Mouse (Mus musculus) cerebellum, postnatal 36 days (tissue): ENCODE results near the gene Dusp10.

ENCODE experiments used
- DNase-seq, 2 experiments: peaks; one replicate each; pipeline ENCODE4 v3.0.0; 2021 to 2022; ENCODE audit warnings: mixed read lengths in 2 of 2

Dusp10 gene

GRCm38 (mm10) chr1:184013106-184013505, at the start of gene Dusp10:
TSS of gene Dusp10 (plus strand) at chr1:184013302.
- no peak for DNase-seq

GRCm38 (mm10) chr1:183965341-183965740, 47.8 kb upstream of the Dusp10 start:
- no peak for DNase-seq

- DNase-seq: no peak
Measured at GRCm38 (mm10) chr1:183969265-183969664, 43.8 kb upstream of the Dusp10 start.

- no peak for DNase-seq
Measured at GRCm38 (mm10) chr1:183979814-183980243, 33.3 kb upstream of the Dusp10 start.

GRCm38 (mm10) chr1:183982108-183982507, 31.0 kb upstream of the Dusp10 start:
- DNase-seq: peak in 1 of 2 experiments; percentile 3

- no peak for DNase-seq
Measured at GRCm38 (mm10) chr1:183987711-183988245, 25.3 kb upstream of the Dusp10 start.

GRCm38 (mm10) chr1:183991921-183992320, 21.2 kb upstream of the Dusp10 start:
- DNase-seq: no peak

- no peak for DNase-seq
Measured at GRCm38 (mm10) chr1:183997207-183997606, 15.9 kb upstream of the Dusp10 start.

DNA sequence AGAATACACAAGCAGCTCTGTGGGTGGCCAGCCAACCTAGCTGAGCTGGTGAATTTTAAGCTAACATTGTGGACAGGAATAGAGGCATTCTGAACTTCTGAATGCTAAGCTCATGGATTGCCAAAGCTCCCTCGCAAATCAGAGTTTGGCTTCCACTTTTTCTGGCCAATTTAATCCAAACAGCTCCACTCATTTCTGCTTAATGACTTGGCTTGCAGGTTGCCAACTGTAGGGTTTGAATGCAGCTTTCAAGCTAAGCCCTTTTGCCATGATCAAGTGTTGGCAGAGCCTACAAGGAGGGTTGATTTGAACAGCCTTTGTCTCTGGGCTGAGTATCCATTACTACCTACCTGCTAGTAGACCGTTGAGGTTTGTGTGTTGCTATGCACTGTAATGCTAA, 10.6 kb upstream of the Dusp10 start:
- DNase-seq: no peak

DNA sequence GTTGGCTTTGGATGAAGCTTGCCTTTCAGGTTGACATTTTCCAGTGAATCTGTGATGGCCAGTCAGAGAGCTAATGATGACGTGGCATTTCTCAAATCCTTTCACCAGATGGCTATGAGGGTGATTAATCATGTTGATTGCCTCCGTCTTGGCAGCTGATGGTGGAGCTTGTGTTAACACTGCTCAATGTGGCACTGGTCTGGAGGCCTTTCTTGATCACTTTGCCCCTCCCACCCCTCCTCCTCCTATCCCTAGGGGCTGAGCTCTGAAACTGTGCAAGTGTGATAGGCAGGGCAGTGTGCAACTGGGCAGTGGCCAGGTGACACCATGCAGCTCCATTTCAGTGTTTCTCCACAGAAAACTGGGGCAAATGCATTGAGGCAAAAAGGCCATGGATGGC, 8.8 kb upstream of the Dusp10 start:
- DNase-seq: no peak

GRCm38 (mm10) chr1:184005315-184006058, 7.6 kb upstream of the Dusp10 start:
- DNase-seq: no peak

DNA sequence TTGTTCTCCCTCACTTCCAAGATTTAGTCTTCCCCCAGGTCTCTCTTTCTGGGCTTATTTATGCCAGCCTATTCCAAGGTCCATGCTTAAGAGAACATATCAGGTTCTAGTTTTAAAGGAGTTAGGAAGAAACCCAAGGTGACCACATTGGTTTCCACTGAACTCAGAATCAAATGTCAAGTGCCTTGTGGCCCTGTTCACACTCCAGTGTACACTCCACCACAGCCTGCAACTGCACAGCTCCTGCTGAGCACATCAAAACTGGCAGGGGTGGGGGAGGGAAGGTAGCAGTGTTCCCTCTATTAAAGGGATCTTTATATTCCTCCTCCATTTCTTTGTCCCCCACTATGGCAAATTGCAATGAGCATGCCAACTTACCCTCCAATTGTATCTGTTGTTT, 7.0 kb upstream of the Dusp10 start:
- DNase-seq: no peak

DNA sequence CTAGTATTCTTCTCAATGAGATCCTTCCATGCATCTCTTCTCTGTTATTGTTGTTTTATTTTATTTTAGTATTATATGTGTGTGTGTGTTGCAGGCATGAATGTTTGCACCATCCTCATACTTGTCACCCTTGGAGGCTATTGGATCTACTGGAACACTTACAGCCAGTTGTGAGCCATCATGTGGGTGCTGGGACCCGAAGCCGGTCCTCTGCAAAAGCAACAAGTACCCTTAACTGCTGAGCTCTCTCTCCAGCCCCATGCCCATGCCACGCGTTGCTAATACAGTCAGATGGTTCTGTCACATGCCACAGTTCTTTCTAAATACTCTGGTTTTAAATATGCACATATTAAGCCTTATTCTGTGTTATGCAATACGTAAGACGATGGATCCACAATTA, 1.8 kb upstream of the Dusp10 start:
- no peak for DNase-seq

GRCm38 (mm10) chr1:184014091-184014490, 989 bp downstream of the Dusp10 start:
- DNase-seq: no peak

DNA sequence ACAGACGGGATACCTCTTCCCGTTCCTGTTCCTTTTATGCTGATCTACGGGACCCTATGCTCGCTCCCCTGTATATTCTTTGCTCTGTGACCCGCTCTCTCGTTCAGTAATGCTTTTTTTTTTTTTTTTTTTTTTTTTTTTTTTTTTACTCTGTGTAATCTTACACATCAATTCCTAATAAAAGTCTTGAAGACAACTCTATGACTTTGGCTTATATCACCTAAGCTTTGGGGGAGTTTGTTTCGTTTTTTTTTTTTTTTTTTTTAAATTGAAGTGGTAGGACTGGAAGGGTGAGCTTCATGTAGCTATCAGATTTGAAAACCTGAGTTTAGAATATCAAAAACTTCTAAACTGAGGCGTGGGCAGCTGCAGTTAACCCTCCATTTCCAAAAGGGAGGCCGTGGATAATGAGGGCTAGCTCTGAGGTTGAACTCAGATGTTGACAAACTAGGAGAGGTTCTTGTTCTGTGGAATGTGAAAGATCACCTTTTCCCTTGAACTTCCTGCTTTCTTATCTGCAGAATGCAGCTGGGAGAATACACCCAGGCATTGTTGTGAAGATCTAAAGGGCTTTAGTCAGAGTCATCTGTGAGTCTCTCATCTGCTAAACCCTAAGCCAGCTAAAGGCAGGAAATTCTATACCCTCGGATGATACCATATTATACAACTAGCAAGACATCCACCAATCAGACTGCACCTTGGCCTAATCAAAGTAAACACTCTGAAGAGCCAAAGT, 3.1 kb downstream of the Dusp10 start:
- no peak for DNase-seq

DNA sequence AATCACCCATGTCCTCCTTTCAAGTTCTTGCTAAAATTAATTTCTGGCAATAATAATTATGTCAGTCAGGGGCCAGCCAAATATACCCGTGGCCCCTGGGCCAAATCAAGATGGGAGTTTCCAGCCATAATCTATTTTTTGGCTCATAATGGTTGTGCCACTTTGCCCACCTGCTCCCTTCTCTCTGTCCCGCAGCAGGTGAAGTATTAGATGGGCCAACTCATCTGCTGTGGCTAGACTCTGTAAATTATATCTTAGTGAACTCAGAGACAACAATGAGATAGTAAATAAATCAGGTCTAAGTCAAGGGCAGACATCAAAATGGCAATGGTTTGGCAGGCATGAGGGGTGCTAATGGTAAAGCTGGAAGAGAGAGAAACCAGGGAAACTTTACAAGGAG, 4.5 kb downstream of the Dusp10 start:
- no peak for DNase-seq

GRCm38 (mm10) chr1:184019042-184019721, 6.1 kb downstream of the Dusp10 start:
- DNase-seq: no peak

GRCm38 (mm10) chr1:184019722-184020107, 6.6 kb downstream of the Dusp10 start:
- no peak for DNase-seq

GRCm38 (mm10) chr1:184023971-184024370, 10.9 kb downstream of the Dusp10 start:
- no peak for DNase-seq

GRCm38 (mm10) chr1:184024631-184025030, 11.5 kb downstream of the Dusp10 start:
- no peak for DNase-seq

GRCm38 (mm10) chr1:184025079-184025478, 12.0 kb downstream of the Dusp10 start:
- DNase-seq: no peak

GRCm38 (mm10) chr1:184027039-184027438, 13.9 kb downstream of the Dusp10 start:
- no peak for DNase-seq

DNA sequence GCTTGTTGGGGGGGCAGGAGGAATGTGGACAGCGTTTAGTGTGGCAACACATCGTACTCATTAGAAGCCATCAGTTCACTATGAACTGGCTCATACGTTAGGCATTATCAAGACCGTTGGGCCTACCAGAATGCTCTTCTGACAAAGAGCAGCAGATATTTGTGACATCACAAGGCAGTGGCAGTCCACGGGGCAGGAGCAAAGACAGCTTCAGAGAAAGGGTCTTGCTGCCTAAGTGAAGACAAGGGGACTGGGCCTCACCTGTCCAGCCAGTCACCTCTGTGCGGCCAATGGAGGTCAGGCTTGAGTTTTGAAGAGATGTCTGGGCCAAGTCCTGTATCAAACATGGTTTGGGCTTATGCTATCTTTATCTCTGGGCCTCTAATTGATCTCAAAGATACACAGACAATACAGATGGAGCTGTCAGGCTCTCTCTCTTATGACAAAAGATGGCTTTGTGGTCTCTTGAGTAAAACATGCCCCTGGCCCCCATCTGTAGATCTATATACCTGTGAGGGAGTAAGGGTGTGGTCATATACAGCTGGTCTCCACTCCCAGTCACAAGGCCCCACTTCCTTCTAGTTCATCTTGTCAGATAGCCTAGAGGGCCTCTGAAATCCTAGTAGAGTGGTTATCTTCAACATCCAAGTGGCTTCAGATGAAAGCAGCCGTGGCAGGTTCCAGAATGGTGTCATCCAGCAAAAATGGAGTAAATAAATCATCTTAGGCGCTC, 17.1 kb downstream of the Dusp10 start:
- no peak for DNase-seq
